In the genomic region with DNA sequence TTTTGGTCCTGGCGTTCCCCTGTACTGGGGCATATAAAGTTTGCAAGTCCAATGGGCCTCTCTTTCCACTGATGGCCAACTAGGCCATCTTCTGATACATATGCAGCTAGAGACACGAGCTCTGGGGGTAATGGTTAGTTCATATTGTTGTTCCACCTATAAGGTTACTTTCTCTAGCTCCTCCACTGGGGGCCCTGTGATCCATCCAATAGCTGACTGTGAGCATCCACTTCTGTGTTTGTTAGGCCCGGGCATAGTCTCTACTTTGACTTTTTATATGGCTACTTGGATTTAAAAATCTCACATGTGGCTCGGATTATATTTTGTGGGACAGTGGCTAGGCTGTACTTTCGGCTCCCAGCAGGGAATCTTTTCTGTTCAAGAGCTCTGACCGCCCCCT, we compare ENCODE assay signal across 8 mouse cellular contexts. TPM values are rescaled to one million over a fixed set of nuclear protein-coding genes. Genes with fewer than 3 reads are reported as not detected.
DNase-seq lines count a peak whose midpoint lies in the region; ATAC-seq and TF ChIP-seq lines count a peak whose summit lies in the region.
"Not testable (repeated sequence)": the region's sequence is repeated elsewhere in the genome, so short reads cannot be mapped to it uniquely, and the experiment has no call there.

No protein-coding gene starts in this region.

- H3K4me2 ChIP-seq in heart, embryonic 12.5 days: peak overlapping the region; percentile 86
- peak overlapping the region; percentile 96 for H3K4me2 ChIP-seq in hindbrain, postnatal 0 days (ENCODE audit: low read depth, low read length)
- peak overlapping the region; percentile 88 for H3K4me2 ChIP-seq in liver, postnatal 0 days (ENCODE audit: low read depth, low read length)
- H3K4me2 ChIP-seq in midbrain, embryonic 15.5 days: peak overlapping the region; percentile 84
- peak overlapping the region; percentile 82 for H3K4me2 ChIP-seq in stomach, embryonic 15.5 days

- H3K36me3 ChIP-seq in forebrain, embryonic 10.5 days (replicated peaks): peaks cover 20% of the 10 kb centered on the region
- H3K36me3 ChIP-seq in heart, embryonic 12.5 days: peaks cover 14% of the 10 kb centered on the region
- not testable (repeated sequence) for H3K36me3 ChIP-seq in hindbrain, postnatal 0 days (ENCODE audit: insufficient read depth, low read length); midbrain, embryonic 15.5 days (replicated peaks)
- peaks cover 22% of the 10 kb centered on the region for H3K36me3 ChIP-seq in limb, embryonic 10.5 days
- peaks cover 15% of the 10 kb centered on the region for H3K36me3 ChIP-seq in liver, postnatal 0 days (replicated peaks; ENCODE audit: insufficient read depth, low read length)
- peaks cover 15% of the 10 kb centered on the region; the same call in 1 of the 2 replicates for H3K36me3 ChIP-seq in stomach, embryonic 15.5 days

- not testable (repeated sequence) for TF ChIP-seq CTCF in bone marrow, adult 2 months (IDR thresholded peaks at IDR 0.05; ENCODE audit: control insufficient read depth, insufficient read depth, low read length); hindbrain, postnatal 0 days (IDR thresholded peaks at IDR 0.05; ENCODE audit: low read depth); liver, postnatal 0 days (IDR thresholded peaks at IDR 0.05; ENCODE audit: low read depth)

- peak overlapping the region; percentile 90 for H3K9ac ChIP-seq in heart, embryonic 12.5 days
- peak overlapping the region; percentile 84 for H3K9ac ChIP-seq in hindbrain, postnatal 0 days (replicated peaks; ENCODE audit: low read length)
- peak overlapping the region; percentile 65; the same call in 1 of the 2 replicates for H3K9ac ChIP-seq in liver, postnatal 0 days (replicated peaks)
- H3K9ac ChIP-seq in midbrain, embryonic 15.5 days: peak overlapping the region; percentile 52
- H3K9ac ChIP-seq in stomach, embryonic 15.5 days: peak overlapping the region; percentile 54; the same call in 1 of the 2 replicates

- not testable (repeated sequence) for DNase-seq in forebrain, embryonic 10.5 days (ENCODE audit: extremely low spot score, low spot score); hindbrain, postnatal 0 days (ENCODE audit: low spot score); limb, embryonic 10.5 days (ENCODE audit: low spot score); liver, postnatal 0 days

- peak overlapping the region; percentile 9 for H3K27ac ChIP-seq in bone marrow, adult 2 months (ENCODE audit: control insufficient read depth, insufficient read depth, low read depth, low read length, poor library complexity)
- H3K27ac ChIP-seq in forebrain, embryonic 10.5 days: peak overlapping the region; percentile 92
- H3K27ac ChIP-seq in heart, embryonic 12.5 days (ENCODE audit: poor library complexity, severe bottlenecking): peak overlapping the region; percentile 85
- H3K27ac ChIP-seq in hindbrain, postnatal 0 days: peak overlapping the region; percentile 91
- H3K27ac ChIP-seq in limb, embryonic 10.5 days: peak overlapping the region; percentile 88
- H3K27ac ChIP-seq in liver, postnatal 0 days (ENCODE audit: low read depth): peak overlapping the region; percentile 63; the same call in 1 of the 2 replicates
- peak overlapping the region; percentile 94 for H3K27ac ChIP-seq in midbrain, embryonic 15.5 days
- H3K27ac ChIP-seq in stomach, embryonic 15.5 days: peak overlapping the region; percentile 86

- not testable (repeated sequence) for TF ChIP-seq POLR2A in bone marrow, adult 2 months (IDR thresholded peaks at IDR 0.05; ENCODE audit: borderline replicate concordance, control insufficient read depth, low read depth, low read length)

- not testable (repeated sequence) for H3K27me3 ChIP-seq in forebrain, embryonic 10.5 days (ENCODE audit: poor library complexity, severe bottlenecking); heart, embryonic 12.5 days (replicated peaks); hindbrain, postnatal 0 days (ENCODE audit: insufficient read depth, low read length); limb, embryonic 10.5 days (ENCODE audit: low read depth, poor library complexity, severe bottlenecking); liver, postnatal 0 days (ENCODE audit: insufficient read depth, low read length); midbrain, embryonic 15.5 days (replicated peaks); stomach, embryonic 15.5 days (replicated peaks)

- 0 out of 2 replicates have a peak, but pooled peaks have one; percentile 12 for ATAC-seq in heart, embryonic 12.5 days (ENCODE audit: insufficient number of reproducible peaks, low FRiP score)
- peak; percentile 33 for ATAC-seq in hindbrain, postnatal 0 days
- peak; percentile 3; the same call in 1 of the 2 replicates for ATAC-seq in liver, postnatal 0 days
- peak; percentile 62 for ATAC-seq in midbrain, embryonic 15.5 days (replicated peaks)
- not testable (repeated sequence) for ATAC-seq in stomach, embryonic 15.5 days (ENCODE audit: insufficient read depth, low FRiP score, low read depth)

- WGBS in bone marrow, adult 2 months: 16% methylated on average over 6 of the region's 6 CpGs
- WGBS in forebrain, embryonic 10.5 days: 19% methylated on average over 6 of the region's 6 CpGs
- WGBS in heart, embryonic 12.5 days: 19% methylated on average over 6 of the region's 6 CpGs
- WGBS in hindbrain, postnatal 0 days: 18% methylated on average over 6 of the region's 6 CpGs
- WGBS in limb, embryonic 10.5 days: 22% methylated on average over 6 of the region's 6 CpGs
- 16% methylated on average over 6 of the region's 6 CpGs for WGBS in liver, postnatal 0 days (ENCODE audit: insufficient replicate concordance)
- WGBS in midbrain, embryonic 15.5 days: 16% methylated on average over 6 of the region's 6 CpGs
- WGBS in stomach, embryonic 15.5 days: 15% methylated on average over 6 of the region's 6 CpGs

- peak overlapping the region; percentile 71 for H3K4me3 ChIP-seq in bone marrow, adult 2 months (replicated peaks; ENCODE audit: control insufficient read depth, low read depth, low read length)
- H3K4me3 ChIP-seq in forebrain, embryonic 10.5 days: peak overlapping the region; percentile 99
- H3K4me3 ChIP-seq in heart, embryonic 12.5 days: peak overlapping the region; percentile 78
- H3K4me3 ChIP-seq in hindbrain, postnatal 0 days (ENCODE audit: low read length): peak overlapping the region; percentile 98
- H3K4me3 ChIP-seq in limb, embryonic 10.5 days: peak overlapping the region; percentile 89
- H3K4me3 ChIP-seq in liver, postnatal 0 days (ENCODE audit: low read depth, low read length): peak overlapping the region; percentile 88
- peak overlapping the region; percentile 76 for H3K4me3 ChIP-seq in midbrain, embryonic 15.5 days
- peak overlapping the region; percentile 97 for H3K4me3 ChIP-seq in stomach, embryonic 15.5 days (replicated peaks)

- not testable (repeated sequence) for H3K4me1 ChIP-seq in bone marrow, adult 2 months (ENCODE audit: control insufficient read depth, insufficient read depth, low read length); hindbrain, postnatal 0 days (ENCODE audit: insufficient read depth, low read length)
- H3K4me1 ChIP-seq in forebrain, embryonic 10.5 days: peaks cover 20% of the 10 kb centered on the region
- H3K4me1 ChIP-seq in heart, embryonic 12.5 days (replicated peaks): peaks cover 13% of the 10 kb centered on the region
- H3K4me1 ChIP-seq in limb, embryonic 10.5 days: peaks cover 16% of the 10 kb centered on the region
- peaks cover 28% of the 10 kb centered on the region for H3K4me1 ChIP-seq in liver, postnatal 0 days (ENCODE audit: insufficient read depth)
- peaks cover 27% of the 10 kb centered on the region for H3K4me1 ChIP-seq in midbrain, embryonic 15.5 days
- peaks cover 13% of the 10 kb centered on the region; the same call in 1 of the 2 replicates for H3K4me1 ChIP-seq in stomach, embryonic 15.5 days

- H3K9me3 ChIP-seq in forebrain, embryonic 10.5 days; heart, embryonic 12.5 days (replicated peaks); hindbrain, postnatal 0 days (ENCODE audit: low read length); limb, embryonic 10.5 days (replicated peaks); liver, postnatal 0 days (ENCODE audit: low read length); midbrain, embryonic 15.5 days; stomach, embryonic 15.5 days: not testable (repeated sequence)

- not testable (repeated sequence) for TF ChIP-seq EP300 in liver, postnatal 0 days (IDR thresholded peaks at IDR 0.05; ENCODE audit: low read depth)

RNA-seq across cellular contexts. Expression of a gene that starts 0.6 kb away (rescaled TPM):
- 24.1 and 54.0 TPM in 2 replicates for polyA plus RNA-seq in bone marrow, adult 2 months (2011; ENCODE audit: insufficient read depth, insufficient read length, low replicate concordance, missing spikeins)
- polyA plus RNA-seq in forebrain, embryonic 10.5 days (2016; fragmentation: Nextera tagmentation; extraction: Ambion mirVana): 22.0 and 24.4 TPM in 2 replicates
- 24.2 and 25.4 TPM in 2 replicates for polyA plus RNA-seq in heart, embryonic 12.5 days (2016; fragmentation: Nextera tagmentation; extraction: Ambion mirVana)
- total RNA-seq in hindbrain, postnatal 0 days (2014; rRNA removed): 32.6 and 33.8 TPM in 2 replicates
- 29.9 and 33.2 TPM in 2 replicates for polyA plus RNA-seq in hindbrain, postnatal 0 days (2015; fragmentation: Nextera tagmentation; extraction: Ambion mirVana)
- polyA plus RNA-seq in limb, embryonic 10.5 days (2016; fragmentation: Nextera tagmentation; extraction: Ambion mirVana): 28.9 and 37.5 TPM in 2 replicates
- polyA plus RNA-seq in liver, postnatal 0 days (2015; fragmentation: Nextera tagmentation; extraction: Ambion mirVana): 9.8 and 13.4 TPM in 2 replicates
- 38.8 and 39.3 TPM in 2 replicates for polyA plus RNA-seq in midbrain, embryonic 15.5 days (2015; fragmentation: Nextera tagmentation; extraction: Ambion mirVana)
- 31.6 and 36.0 TPM in 2 replicates for polyA plus RNA-seq in stomach, embryonic 15.5 days (2015; fragmentation: Nextera tagmentation; extraction: Ambion mirVana)

Comparison
In these comparisons a context has a peak if more than half of its experiments do, and no peak if none do; other contexts are left out.
1. H3K27ac ChIP-seq: peak in every context shown above with its lines; median percentile 94 in midbrain, embryonic 15.5 days; 92 in forebrain, embryonic 10.5 days; 91 in hindbrain, postnatal 0 days; 88 in limb, embryonic 10.5 days; 86 in stomach, embryonic 15.5 days; 85 in heart, embryonic 12.5 days; 63 in liver, postnatal 0 days; 9 in bone marrow, adult 2 months.